Mouse (Mus musculus): ENCODE data around the gene Rgs19. TPM values are rescaled to one million over a fixed set of nuclear protein-coding genes. Genes with fewer than 3 reads are reported as not detected.

Gene Rgs19
- total RNA-seq (2022) = 1 to 10 TPM; 3.7 to 8.9 (median 4.9) TPM

DNA sequence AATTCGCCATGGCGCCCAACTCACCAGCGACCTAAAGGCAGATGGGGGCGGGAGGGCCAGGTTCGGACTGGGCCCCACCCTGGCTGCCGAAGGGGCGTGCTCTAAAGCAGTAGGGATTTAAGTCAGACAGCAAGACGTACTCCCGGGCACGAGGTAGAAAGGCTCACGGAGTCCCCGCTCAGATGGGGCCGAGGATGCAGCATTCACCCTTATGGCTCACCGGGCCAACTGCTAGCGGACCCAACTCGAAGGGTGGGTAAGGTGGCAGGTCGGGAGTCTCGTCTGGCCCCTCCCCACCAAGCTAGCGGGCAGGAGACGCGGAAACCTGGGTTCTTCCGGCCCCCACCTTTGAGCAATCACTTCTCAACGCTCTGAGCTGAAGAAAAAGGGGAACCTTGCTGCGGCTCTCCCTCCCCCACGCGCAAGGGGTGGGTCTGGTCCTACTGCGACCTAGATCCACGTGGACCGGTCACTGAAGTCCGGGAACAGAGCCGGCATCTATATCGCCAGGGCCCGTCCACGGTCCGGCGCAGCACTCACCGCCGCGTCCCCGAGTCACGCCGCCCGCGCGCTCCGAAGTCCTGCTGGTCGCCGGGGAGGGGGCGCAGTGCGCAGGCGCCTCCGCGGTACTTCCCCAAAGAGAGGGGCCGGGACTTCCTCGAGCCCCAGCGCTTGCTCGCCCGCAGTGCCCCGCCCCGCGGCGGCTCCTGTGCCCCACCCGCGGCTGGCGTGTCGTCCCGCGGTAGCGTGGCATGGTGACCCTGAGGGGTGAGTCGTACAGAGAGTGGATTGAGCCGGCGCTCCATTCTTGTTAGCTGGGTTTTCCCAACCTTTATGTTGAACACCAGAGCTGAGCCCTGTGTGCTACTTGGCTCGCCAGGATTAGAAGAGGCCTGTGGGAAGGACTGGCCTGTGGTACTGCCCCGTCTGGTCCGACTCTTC lies at the start of gene Rgs19:
Gene Rgs19 (minus strand): TSS at position 639 of the 942 bp plus-strand sequence.
- DNase-seq (ENCODE audit: low spot score) = peak; percentile 83

DNA sequence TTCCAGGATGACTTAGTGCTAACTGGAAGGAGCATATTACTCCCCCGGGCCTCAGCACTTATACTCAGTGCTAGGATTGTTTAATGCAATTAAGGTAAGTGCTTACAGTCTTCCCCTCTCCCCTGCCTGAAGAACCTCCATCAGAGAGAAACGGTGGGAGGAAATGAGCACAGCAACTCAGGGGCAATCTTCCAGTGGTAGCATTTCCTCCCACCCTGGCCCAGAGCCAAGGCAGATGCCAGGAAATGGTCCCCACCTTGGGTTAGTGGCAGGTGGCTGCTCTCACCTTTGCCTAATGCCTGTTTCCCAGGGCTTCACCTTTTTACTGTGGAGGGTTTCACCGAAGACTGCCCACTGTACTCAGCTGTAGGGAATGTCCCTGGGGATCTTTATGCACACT lies 36.3 kb upstream of the Rgs19 start:
- no peak for DNase-seq (ENCODE audit: low spot score)

DNA sequence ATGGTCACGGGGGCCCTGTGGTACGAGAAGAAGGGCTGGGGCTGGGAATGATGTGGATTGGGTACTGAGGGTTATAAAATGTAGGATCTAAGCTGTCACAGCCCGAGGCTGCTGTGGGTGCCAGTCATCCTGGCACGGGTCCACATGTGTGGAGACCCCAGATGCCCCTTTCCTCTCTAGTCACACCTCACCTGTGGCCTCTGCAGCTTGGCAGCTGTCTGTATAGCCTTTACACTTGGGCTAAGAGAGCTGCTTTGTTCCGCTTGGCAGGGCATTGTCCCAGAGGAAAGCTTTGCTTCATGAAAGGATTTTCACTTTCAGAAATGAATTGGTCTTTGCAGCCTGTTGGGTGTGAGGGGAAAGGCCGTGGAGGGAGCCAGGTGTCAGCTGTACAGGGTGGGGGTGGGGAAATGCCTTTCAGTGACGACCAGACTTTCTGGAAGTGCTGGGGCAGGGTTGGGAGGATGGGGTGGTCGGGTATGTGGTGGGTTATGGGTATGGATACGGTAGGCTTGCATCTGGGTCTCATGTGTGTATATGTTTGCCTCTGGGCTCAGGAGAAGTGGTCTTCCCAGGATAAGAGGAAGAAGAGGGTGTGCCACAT lies 34.0 kb upstream of the Rgs19 start:
- no peak for DNase-seq (ENCODE audit: low spot score)

GRCm38 (mm10) chr2:181722213-181722612 lies 28.4 kb upstream of the Rgs19 start:
- no peak for DNase-seq (ENCODE audit: low spot score)

- no peak for DNase-seq (ENCODE audit: low spot score)
Observed at GRCm38 (mm10) chr2:181721200-181721599, 27.4 kb upstream of the Rgs19 start.

DNA sequence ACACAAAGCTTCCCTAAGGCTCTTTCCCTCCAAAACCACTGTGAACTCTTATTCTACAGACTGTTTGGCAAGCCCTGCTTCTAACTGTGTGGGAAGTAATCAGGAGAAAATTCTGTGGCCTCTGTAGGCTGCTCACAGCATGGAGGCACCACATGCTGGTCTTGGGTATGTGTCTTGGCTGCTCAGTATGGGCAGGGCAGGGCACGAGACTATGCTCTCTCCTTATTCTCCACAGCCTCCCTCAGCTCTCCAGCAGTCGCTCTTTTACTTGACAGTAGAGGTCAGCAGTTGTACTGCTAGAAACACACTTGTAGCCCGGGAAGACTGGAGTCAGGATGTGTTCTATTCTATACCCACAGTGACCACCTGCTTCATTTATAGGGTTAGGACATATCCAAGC lies 26.3 kb upstream of the Rgs19 start:
- DNase-seq (ENCODE audit: low spot score) = no peak

DNA sequence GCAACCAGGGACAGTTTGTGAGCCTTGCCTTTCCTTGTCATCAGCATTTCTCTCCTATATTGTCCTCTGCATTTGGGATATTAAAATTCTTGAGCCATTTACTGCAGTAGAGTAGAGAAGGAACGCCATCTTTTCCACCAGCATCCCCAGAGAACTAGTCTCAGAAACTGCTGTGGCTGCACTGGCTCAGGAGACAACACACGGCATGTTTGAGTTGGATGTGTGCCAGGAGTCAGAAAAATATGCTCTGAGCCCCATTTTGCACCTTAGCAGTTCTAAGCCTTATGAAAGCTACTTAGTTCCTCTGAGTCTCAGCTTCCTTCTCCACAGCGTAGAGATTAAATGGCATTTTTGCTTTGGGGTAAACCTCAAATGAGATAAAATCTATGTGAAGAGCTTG lies 23.2 kb upstream of the Rgs19 start:
- no peak for DNase-seq (ENCODE audit: low spot score)

- no peak for DNase-seq (ENCODE audit: low spot score)
Observed at GRCm38 (mm10) chr2:181715382-181715781, 21.6 kb upstream of the Rgs19 start.

GRCm38 (mm10) chr2:181714903-181715326 lies 21.1 kb upstream of the Rgs19 start, which contains the start of gene Oprl1:
Gene Oprl1, plus strand, starts transcription at chr2:181715016.
- DNase-seq (ENCODE audit: low spot score) = no peak

DNA sequence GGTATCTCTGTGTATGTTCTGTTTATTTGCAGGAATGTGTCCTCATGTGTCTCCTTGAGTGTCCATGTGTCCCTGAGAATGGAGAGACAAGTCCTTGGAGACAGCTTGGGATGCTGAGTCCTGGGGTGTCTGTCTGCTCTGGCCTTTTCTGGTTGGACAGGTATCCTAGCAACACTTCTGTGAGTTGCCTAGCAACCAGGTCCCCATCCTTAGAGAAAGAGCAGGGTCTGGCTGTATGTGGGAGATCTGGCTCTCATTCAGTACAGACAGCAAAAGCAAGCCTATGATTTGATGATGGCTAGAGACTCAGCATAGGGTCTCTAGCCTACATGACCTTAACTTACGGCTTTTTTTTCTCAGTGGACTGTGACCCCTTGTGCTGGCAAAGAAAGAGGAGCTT lies 20.0 kb upstream of the Rgs19 start:
- no peak for DNase-seq (ENCODE audit: low spot score)

GRCm38 (mm10) chr2:181706668-181707067 lies 12.9 kb upstream of the Rgs19 start:
- peak; percentile 43 for DNase-seq (ENCODE audit: low spot score)

- DNase-seq (ENCODE audit: low spot score) = no peak
Observed at GRCm38 (mm10) chr2:181698241-181698640, 4.5 kb upstream of the Rgs19 start, which contains the start of gene Lkaaear1. Gene Lkaaear1, minus strand, starts transcription at chr2:181698442.

DNA sequence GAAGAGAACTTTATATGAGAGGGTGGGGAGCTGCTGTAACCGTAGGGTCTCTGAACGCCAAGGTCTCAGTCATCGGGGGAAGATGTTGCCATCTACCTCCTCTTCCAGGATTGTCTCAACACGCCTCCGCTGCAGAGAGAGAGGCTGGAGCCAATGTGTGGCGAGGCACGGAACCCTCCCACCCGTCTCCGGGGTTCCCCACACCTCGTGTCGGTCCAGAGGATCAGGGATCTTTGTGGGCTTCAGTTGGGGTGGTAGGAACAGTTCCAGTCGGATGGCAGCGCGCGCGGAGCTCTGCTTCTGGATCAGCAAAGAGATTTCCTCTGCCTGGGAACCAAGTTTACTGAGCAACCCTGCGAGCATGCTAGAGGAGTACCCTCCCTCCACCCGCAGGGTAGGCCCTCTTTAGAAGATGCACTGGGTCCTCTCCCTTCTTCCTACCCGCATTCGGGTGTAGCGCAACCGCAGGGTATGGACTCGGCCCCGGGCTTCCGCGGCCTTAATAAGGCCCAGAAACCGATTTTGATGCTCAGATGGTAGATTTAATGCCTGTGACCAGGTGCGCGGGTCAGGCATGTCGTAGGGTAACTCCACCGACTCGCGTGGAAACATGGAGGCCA lies 3.1 kb upstream of the Rgs19 start:
- DNase-seq (ENCODE audit: low spot score) = no peak

GRCm38 (mm10) chr2:181695776-181696175 lies 2.0 kb upstream of the Rgs19 start:
- DNase-seq (ENCODE audit: low spot score) = no peak

GRCm38 (mm10) chr2:181694581-181694980 lies 804 bp upstream of the Rgs19 start:
- no peak for DNase-seq (ENCODE audit: low spot score)

- no peak for DNase-seq (ENCODE audit: low spot score)
Observed at GRCm38 (mm10) chr2:181692304-181692703, 1.5 kb downstream of the Rgs19 start.

- no peak for DNase-seq (ENCODE audit: low spot score)
Observed at GRCm38 (mm10) chr2:181691571-181691970, 2.2 kb downstream of the Rgs19 start.

GRCm38 (mm10) chr2:181691083-181691482 lies 2.7 kb downstream of the Rgs19 start:
- no peak for DNase-seq (ENCODE audit: low spot score)

- DNase-seq (ENCODE audit: low spot score) = no peak
Observed at GRCm38 (mm10) chr2:181689466-181690160, 4.2 kb downstream of the Rgs19 start.

GRCm38 (mm10) chr2:181687586-181687985 lies 6.2 kb downstream of the Rgs19 start:
- no peak for DNase-seq (ENCODE audit: low spot score)

DNA sequence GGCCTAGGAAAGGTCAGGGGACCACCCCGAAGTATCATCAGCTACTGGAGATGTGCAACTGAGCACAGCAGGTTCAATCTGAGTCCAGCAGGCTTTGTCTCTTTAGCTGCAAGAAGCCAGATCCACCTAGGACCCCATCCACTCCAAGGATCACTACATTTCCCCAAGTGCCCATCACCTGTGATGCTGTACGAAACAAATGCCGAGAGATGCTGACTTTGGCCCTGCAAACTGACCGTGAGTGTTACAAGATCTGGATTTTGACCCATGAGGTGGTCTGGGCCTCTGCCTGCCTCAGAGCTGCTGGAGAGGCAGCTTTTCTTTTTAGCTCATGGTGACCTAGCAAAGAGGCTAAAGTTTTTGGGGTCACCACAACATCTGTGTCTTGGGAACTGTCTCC lies 8.1 kb downstream of the Rgs19 start:
- no peak for DNase-seq (ENCODE audit: low spot score)

DNA sequence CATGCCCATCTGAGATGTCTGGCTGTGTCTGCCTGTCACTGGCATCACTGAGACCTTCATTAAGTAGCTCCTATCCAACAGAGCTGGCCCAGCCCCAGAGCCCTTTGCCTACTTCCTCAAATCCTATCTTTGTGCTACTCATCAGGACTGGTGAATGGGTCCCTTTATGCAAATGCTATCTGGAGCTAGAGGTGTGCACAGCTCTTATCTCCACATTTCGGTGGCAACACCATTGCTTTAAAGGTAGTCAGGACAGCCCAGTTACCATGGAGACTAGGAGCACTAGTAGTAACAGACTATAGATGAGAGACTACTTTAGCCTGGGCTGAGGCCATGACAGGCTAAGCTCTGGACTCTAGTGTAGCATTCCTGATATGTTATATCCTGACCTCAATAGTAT lies 9.1 kb downstream of the Rgs19 start:
- no peak for DNase-seq (ENCODE audit: low spot score)
